Mouse (Mus musculus): ENCODE results near the gene Scfd2. TPM values are rescaled to one million over a fixed set of nuclear protein-coding genes. Genes with fewer than 3 reads are reported as not detected.

The Scfd2 gene
- polyA plus RNA-seq, 1 experiment from 2014 or later: 15.2 TPM

GRCm38 (mm10) chr5:74253724-74254328 is 277.7 kb downstream of the Scfd2 start:
- WGBS: 57% methylated on average over 7 of the region's 7 CpGs
- no peak for ATAC-seq (ENCODE audit: low FRiP score, low TSS enrichment)
- no peak for DNase-seq (ENCODE audit: low spot score)

GRCm38 (mm10) chr5:74252672-74253286 is 278.8 kb downstream of the Scfd2 start:
- ATAC-seq (ENCODE audit: low FRiP score, low TSS enrichment) (no peak), DNase-seq (ENCODE audit: low spot score) (no peak)

More at GRCm38 (mm10) chr5:74253724-74254328, 277.7 kb downstream of the Scfd2 start:
- Histone ChIP-seq H3K27ac (replicated peaks) (no peak overlapping the region), H3K4me1 (replicated peaks; ENCODE audit: control insufficient read depth, insufficient read depth) (peaks cover 3% of the 10 kb centered on the region; the same call in 1 of the 2 replicates), H3K9me3 (ENCODE audit: control insufficient read depth, low read length) (no peaks in the 10 kb centered on the region), H3K4me3 (ENCODE audit: low read depth, low read length) (no peak overlapping the region), H3K27me3 (ENCODE audit: control insufficient read depth, insufficient read depth, low read length) (no peaks in the 10 kb centered on the region), H3K4me2 (replicated peaks; ENCODE audit: low read depth) (no peak overlapping the region), H3K9ac (ENCODE audit: low read length) (no peak overlapping the region), H3K36me3 (ENCODE audit: control insufficient read depth, insufficient read depth, low read length) (no peaks in the 10 kb centered on the region)
- no peak for TF ChIP-seq CTCF (IDR thresholded peaks at IDR 0.05; ENCODE audit: low read depth)
- TF ChIP-seq EP300 (optimal IDR thresholded peaks at IDR 0.05): no peak

GRCm38 (mm10) chr5:74250947-74251346 is 280.6 kb downstream of the Scfd2 start:
- H3K9ac ChIP-seq (ENCODE audit: low read length): 0 out of 2 replicates have a peak overlapping the region, but pooled peaks have one; percentile 13
- H3K27me3 ChIP-seq (ENCODE audit: control insufficient read depth, insufficient read depth, low read length): no peaks in the 10 kb centered on the region
- ATAC-seq (ENCODE audit: low FRiP score, low TSS enrichment) (peak; percentile 50; the same call in 1 of the 2 replicates), DNase-seq (ENCODE audit: low spot score) (no peak)
- H3K36me3 ChIP-seq (ENCODE audit: control insufficient read depth, insufficient read depth, low read length): no peaks in the 10 kb centered on the region
- H3K4me1 ChIP-seq (replicated peaks; ENCODE audit: control insufficient read depth, insufficient read depth): peaks cover 3% of the 10 kb centered on the region; the same call in 1 of the 2 replicates
- no peak for TF ChIP-seq EP300 (optimal IDR thresholded peaks at IDR 0.05)
- TF ChIP-seq CTCF (IDR thresholded peaks at IDR 0.05; ENCODE audit: low read depth): no peak
- no peaks in the 10 kb centered on the region for H3K9me3 ChIP-seq (ENCODE audit: control insufficient read depth, low read length)
- H3K4me2 ChIP-seq (replicated peaks; ENCODE audit: low read depth): no peak overlapping the region
- WGBS: 55% methylated on average over 2 of the region's 2 CpGs
- H3K27ac ChIP-seq (replicated peaks): peak overlapping the region; percentile 40; the same call in 1 of the 2 replicates
- H3K4me3 ChIP-seq (ENCODE audit: low read depth, low read length): no peak overlapping the region

More at GRCm38 (mm10) chr5:74252672-74253286, 278.8 kb downstream of the Scfd2 start:
- H3K27ac ChIP-seq (replicated peaks): no peak overlapping the region
- 76% methylated on average over 6 of the region's 6 CpGs for WGBS
- no peak overlapping the region for H3K4me3 ChIP-seq (ENCODE audit: low read depth, low read length)
- TF ChIP-seq EP300 (optimal IDR thresholded peaks at IDR 0.05) (no peak), CTCF (IDR thresholded peaks at IDR 0.05; ENCODE audit: low read depth) (no peak)
- H3K27me3 ChIP-seq (ENCODE audit: control insufficient read depth, insufficient read depth, low read length): no peaks in the 10 kb centered on the region
- H3K9me3 ChIP-seq (ENCODE audit: control insufficient read depth, low read length): no peaks in the 10 kb centered on the region
- no peak overlapping the region for H3K4me2 ChIP-seq (replicated peaks; ENCODE audit: low read depth)
- peaks cover 3% of the 10 kb centered on the region; the same call in 1 of the 2 replicates for H3K4me1 ChIP-seq (replicated peaks; ENCODE audit: control insufficient read depth, insufficient read depth)
- no peaks in the 10 kb centered on the region for H3K36me3 ChIP-seq (ENCODE audit: control insufficient read depth, insufficient read depth, low read length)
- H3K9ac ChIP-seq (ENCODE audit: low read length): no peak overlapping the region

- no peak for DNase-seq (ENCODE audit: low spot score)
- H3K9me3 ChIP-seq (ENCODE audit: control insufficient read depth, low read length): no peaks in the 10 kb centered on the region
- ATAC-seq (ENCODE audit: low FRiP score, low TSS enrichment): no peak
- no peak overlapping the region for H3K4me2 ChIP-seq (replicated peaks; ENCODE audit: low read depth)
- H3K36me3 ChIP-seq (ENCODE audit: control insufficient read depth, insufficient read depth, low read length): no peaks in the 10 kb centered on the region
- WGBS: 62% methylated on average over 7 of the region's 7 CpGs
- no peak overlapping the region for H3K9ac ChIP-seq (ENCODE audit: low read length)
- peak overlapping the region; percentile 18; the same call in 1 of the 2 replicates for H3K27ac ChIP-seq (replicated peaks)
- H3K4me1 ChIP-seq (replicated peaks; ENCODE audit: control insufficient read depth, insufficient read depth): peaks cover 3% of the 10 kb centered on the region; the same call in 1 of the 2 replicates
- no peaks in the 10 kb centered on the region for H3K27me3 ChIP-seq (ENCODE audit: control insufficient read depth, insufficient read depth, low read length)
- TF ChIP-seq EP300 (optimal IDR thresholded peaks at IDR 0.05) (no peak), CTCF (IDR thresholded peaks at IDR 0.05; ENCODE audit: low read depth) (no peak)
- H3K4me3 ChIP-seq (ENCODE audit: low read depth, low read length): no peak overlapping the region
These were observed 281.3 kb downstream of the Scfd2 start for GRCm38 (mm10) chr5:74250308-74250707.

GRCm38 (mm10) chr5:74249794-74250193 is 281.8 kb downstream of the Scfd2 start:
- Histone ChIP-seq H3K9me3 (ENCODE audit: control insufficient read depth, low read length) (no peaks in the 10 kb centered on the region), H3K4me2 (replicated peaks; ENCODE audit: low read depth) (no peak overlapping the region), H3K9ac (ENCODE audit: low read length) (no peak overlapping the region), H3K4me1 (replicated peaks; ENCODE audit: control insufficient read depth, insufficient read depth) (peaks cover 3% of the 10 kb centered on the region; the same call in 1 of the 2 replicates), H3K36me3 (ENCODE audit: control insufficient read depth, insufficient read depth, low read length) (no peaks in the 10 kb centered on the region), H3K27ac (replicated peaks) (no peak overlapping the region), H3K4me3 (ENCODE audit: low read depth, low read length) (no peak overlapping the region), H3K27me3 (ENCODE audit: control insufficient read depth, insufficient read depth, low read length) (no peaks in the 10 kb centered on the region)
- no peak for TF ChIP-seq CTCF (IDR thresholded peaks at IDR 0.05; ENCODE audit: low read depth)
- TF ChIP-seq EP300 (optimal IDR thresholded peaks at IDR 0.05): no peak
- DNase-seq (ENCODE audit: low spot score): no peak
- 49% methylated on average over 3 of the region's 3 CpGs for WGBS
- peak; percentile 27; the same call in 1 of the 2 replicates for ATAC-seq (ENCODE audit: low FRiP score, low TSS enrichment)

- H3K27ac ChIP-seq (replicated peaks): no peak overlapping the region
- H3K9me3 ChIP-seq (ENCODE audit: control insufficient read depth, low read length): no peaks in the 10 kb centered on the region
- peaks cover 10% of the 10 kb centered on the region; the same call in 1 of the 2 replicates for H3K4me1 ChIP-seq (replicated peaks; ENCODE audit: control insufficient read depth, insufficient read depth)
- H3K4me3 ChIP-seq (ENCODE audit: low read depth, low read length): no peak overlapping the region
- TF ChIP-seq CTCF (IDR thresholded peaks at IDR 0.05; ENCODE audit: low read depth) (no peak), EP300 (optimal IDR thresholded peaks at IDR 0.05) (no peak)
- H3K27me3 ChIP-seq (ENCODE audit: control insufficient read depth, insufficient read depth, low read length): no peaks in the 10 kb centered on the region
- 63% methylated on average over 3 of the region's 3 CpGs for WGBS
- DNase-seq (ENCODE audit: low spot score): no peak
- no peaks in the 10 kb centered on the region for H3K36me3 ChIP-seq (ENCODE audit: control insufficient read depth, insufficient read depth, low read length)
- ATAC-seq (ENCODE audit: low FRiP score, low TSS enrichment): no peak
- H3K9ac ChIP-seq (ENCODE audit: low read length): no peak overlapping the region
- no peak overlapping the region for H3K4me2 ChIP-seq (replicated peaks; ENCODE audit: low read depth)
These were observed 284.6 kb downstream of the Scfd2 start for GRCm38 (mm10) chr5:74246971-74247370.

Measured in stomach, postnatal 0 days (tissue).